Mouse (Mus musculus) midbrain, postnatal 0 days (tissue): ENCODE data around the gene Nrxn2. TPM values are rescaled to one million over a fixed set of nuclear protein-coding genes. Genes with fewer than 3 reads are reported as not detected.

Experiments
- ATAC-seq: fragments of 200-750 bp; cut with Nextera tagmentation; 2 replicates; pipeline ENCODE4 v1.8.0; 2017; ENCODE audit warnings: moderate number of reproducible peaks, mild to moderate bottlenecking, moderate TSS enrichment, moderate library complexity; ENCODE audit not compliant: low FRiP score
- DNase-seq: peaks from one replicate; pipeline ENCODE4 v3.0.0-alpha.2; 2015; ENCODE audit warnings: low spot score
- H3K27ac ChIP-seq: fragments of 300-500 bp; sonication (generic); 2 replicates; pipeline ENCODE4 v1.5.1; 2014; ENCODE audit warnings: low read depth, mild to moderate bottlenecking, low read length, mixed read lengths
- H3K27me3 ChIP-seq: fragments of 300-500 bp; sonication (generic); 2 replicates; pipeline ENCODE4 v1.6.1; 2014; ENCODE audit warnings: low read length, control low read depth, mixed read lengths; ENCODE audit not compliant: insufficient read depth
- H3K36me3 ChIP-seq: fragments of 300-500 bp; sonication (generic); 2 replicates; pipeline ENCODE4 v1.6.1; 2014; ENCODE audit warnings: low read length, control low read depth, mixed read lengths; ENCODE audit not compliant: insufficient read depth
- H3K4me1 ChIP-seq: fragments of 300-500 bp; sonication (generic); 2 replicates; pipeline ENCODE4 v1.6.1; 2014; ENCODE audit warnings: mild to moderate bottlenecking, control low read depth, antibody characterized with exemption, low read length, mixed read lengths; ENCODE audit not compliant: insufficient read depth
- H3K4me2 ChIP-seq: fragments of 300-500 bp; sonication (generic); 2 replicates; pipeline ENCODE4 v1.6.1; 2014; ENCODE audit warnings: low read depth, mild to moderate bottlenecking, low read length, mixed read lengths; ENCODE audit not compliant: poor library complexity, severe bottlenecking
- H3K4me3 ChIP-seq: fragments of 300-500 bp; sonication (generic); 2 replicates; pipeline ENCODE4 v1.5.1; 2014; ENCODE audit warnings: low read depth, mild to moderate bottlenecking, low read length, moderate library complexity
- H3K9ac ChIP-seq: fragments of 300-500 bp; sonication (generic); replicated peaks from 2 replicates; pipeline ENCODE4 v1.6.1; 2014; ENCODE audit warnings: mild to moderate bottlenecking, low read length, moderate library complexity, mixed read lengths; ENCODE audit not compliant: poor library complexity, severe bottlenecking
- H3K9me3 ChIP-seq: fragments of 300-500 bp; sonication (generic); 2 replicates; pipeline ENCODE4 v1.6.1; 2016; ENCODE audit warnings: low read length, control low read depth
- CTCF ChIP-seq: IDR thresholded peaks from 2 replicates; pipeline ENCODE4 v1.5.1; 2016; ENCODE audit warnings: antibody characterized with exemption, mild to moderate bottlenecking
- WGBS: fragments of 180-500 bp; shearing (Covaris S2); extraction: QIAGEN DNeasy Blood & Tissue Kit; methylation state at CpG from one replicate; pipeline ENCODE4 v1.1.7; 2014; 5-methylcytosine and 5-hydroxymethylcytosine counted together
- polyA plus RNA-seq: library from polyadenylated mRNA; unstranded; fragments of >200 nt; fragmentation: Nextera tagmentation; extraction: Ambion mirVana; gene quantifications from 2 replicates; pipeline ENCODE4 v1.2.1, GENCODE M21; 2015
- total RNA-seq: library from RNA; depleted of rRNA; stranded (reverse); fragments of >200 nt; gene quantifications from 2 replicates; pipeline ENCODE4 v1.2.3, GENCODE M21; 2014

Nrxn2 gene
- total and polyA plus RNA-seq, 2 experiments from 2014 or later, result 75.7 to 382 TPM

- Histone ChIP-seq H3K27me3 (no peaks in the 10 kb centered on the region), H3K9ac (no peak within 1 kb of the TSS), H3K36me3 (no peaks in the 10 kb centered on the region), H3K4me3 (no peak within 1 kb of the TSS), H3K4me2 (no peak within 1 kb of the TSS), H3K4me1 (no peaks in the 10 kb centered on the region), H3K27ac (no peak within 1 kb of the TSS), H3K9me3 (no peaks in the 10 kb centered on the region)
- ATAC-seq (0 out of 2 replicates have a peak, but pooled peaks have one; percentile 35), DNase-seq (peak; percentile 64)
- WGBS, result 89% methylated on average over 16 of the region's 16 CpGs
- TF ChIP-seq CTCF, result no peak
Observed at GRCm38 (mm10) chr19:6542367-6543034, 124.0 kb downstream of the Nrxn2 start, which contains the start of gene Slc22a12. Slc22a12 (minus strand) TSS chr19:6543032.

GRCm38 (mm10) chr19:6543035-6543383 is 124.5 kb downstream of the Nrxn2 start:
- ATAC-seq (no peak), DNase-seq (no peak)
- Histone ChIP-seq H3K4me1 (no peaks in the 10 kb centered on the region), H3K27ac (no peak overlapping the region), H3K9ac (no peak overlapping the region), H3K4me2 (no peak overlapping the region), H3K9me3 (no peaks in the 10 kb centered on the region), H3K36me3 (no peaks in the 10 kb centered on the region), H3K4me3 (no peak overlapping the region), H3K27me3 (no peaks in the 10 kb centered on the region)
- WGBS, result 91% methylated on average over 6 of the region's 6 CpGs
- no peak for TF ChIP-seq CTCF

DNA sequence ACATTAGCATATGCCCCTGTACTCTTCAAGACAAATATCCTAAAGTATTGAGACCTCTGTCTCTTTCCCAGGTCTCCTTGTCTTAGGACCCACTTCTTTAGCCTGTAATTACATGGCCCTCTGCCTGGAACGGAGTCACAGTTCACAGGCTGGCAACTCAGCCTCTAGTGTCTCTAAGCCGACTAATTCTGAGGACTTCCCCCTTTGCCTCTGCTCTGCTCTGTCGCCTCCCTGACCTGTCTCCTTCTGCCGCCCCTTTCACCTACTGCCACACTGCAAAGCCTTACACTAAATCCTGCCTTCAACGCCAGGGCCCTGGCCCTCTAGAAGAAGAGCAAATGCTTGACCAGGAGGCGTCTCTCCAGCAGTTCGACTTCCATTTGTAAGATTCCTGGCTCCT is 125.0 kb downstream of the Nrxn2 start:
- H3K27me3 ChIP-seq, result no peaks in the 10 kb centered on the region
- no peak for TF ChIP-seq CTCF
- no peaks in the 10 kb centered on the region for H3K9me3 ChIP-seq
- H3K27ac ChIP-seq, result no peak overlapping the region
- H3K4me1 ChIP-seq, result no peaks in the 10 kb centered on the region
- no peak for DNase-seq
- no peak overlapping the region for H3K4me2 ChIP-seq
- H3K36me3 ChIP-seq, result no peaks in the 10 kb centered on the region
- no peak overlapping the region for H3K9ac ChIP-seq
- 24% methylated on average over 7 of the region's 7 CpGs for WGBS
- H3K4me3 ChIP-seq, result no peak overlapping the region
- no peak for ATAC-seq

DNA sequence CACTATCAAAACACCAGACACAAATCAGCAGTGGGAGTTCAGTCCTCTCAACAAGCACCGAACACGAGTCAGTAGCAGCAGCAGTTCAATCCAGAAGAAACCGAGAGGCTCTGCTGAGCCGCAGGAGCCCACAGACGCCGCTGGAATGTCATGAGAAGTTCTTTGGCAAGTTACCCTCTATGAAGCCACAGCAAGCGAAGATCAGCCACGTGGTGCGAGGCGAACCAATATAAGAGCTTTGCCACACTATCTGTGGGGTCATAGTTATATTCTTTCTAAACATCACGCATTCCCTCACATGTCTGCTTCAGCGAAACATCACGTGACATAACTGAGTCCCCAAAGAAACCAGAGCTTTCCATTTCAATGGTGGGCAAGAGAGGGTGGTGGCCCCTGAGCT is 126.2 kb downstream of the Nrxn2 start:
- TF ChIP-seq CTCF, result no peak
- ATAC-seq, result no peak

GRCm38 (mm10) chr19:6545481-6545880 is 127.0 kb downstream of the Nrxn2 start:
- ATAC-seq, result no peak
- Histone ChIP-seq H3K4me3 (no peak overlapping the region), H3K27ac (no peak overlapping the region), H3K27me3 (no peaks in the 10 kb centered on the region), H3K4me2 (no peak overlapping the region), H3K36me3 (no peaks in the 10 kb centered on the region), H3K9me3 (no peaks in the 10 kb centered on the region), H3K4me1 (no peaks in the 10 kb centered on the region), H3K9ac (no peak overlapping the region)
- WGBS, result 89% methylated on average over 5 of the region's 5 CpGs
- no peak for TF ChIP-seq CTCF
- no peak for DNase-seq

More for the DNA sequence above, 126.2 kb downstream of the Nrxn2 start:
- Histone ChIP-seq H3K4me1 (no peaks in the 10 kb centered on the region), H3K4me2 (no peak overlapping the region), H3K9ac (no peak overlapping the region), H3K36me3 (no peaks in the 10 kb centered on the region), H3K4me3 (no peak overlapping the region), H3K27me3 (no peaks in the 10 kb centered on the region), H3K9me3 (no peaks in the 10 kb centered on the region), H3K27ac (no peak overlapping the region)
- 91% methylated on average over 13 of the region's 13 CpGs for WGBS
- DNase-seq, result no peak

DNA sequence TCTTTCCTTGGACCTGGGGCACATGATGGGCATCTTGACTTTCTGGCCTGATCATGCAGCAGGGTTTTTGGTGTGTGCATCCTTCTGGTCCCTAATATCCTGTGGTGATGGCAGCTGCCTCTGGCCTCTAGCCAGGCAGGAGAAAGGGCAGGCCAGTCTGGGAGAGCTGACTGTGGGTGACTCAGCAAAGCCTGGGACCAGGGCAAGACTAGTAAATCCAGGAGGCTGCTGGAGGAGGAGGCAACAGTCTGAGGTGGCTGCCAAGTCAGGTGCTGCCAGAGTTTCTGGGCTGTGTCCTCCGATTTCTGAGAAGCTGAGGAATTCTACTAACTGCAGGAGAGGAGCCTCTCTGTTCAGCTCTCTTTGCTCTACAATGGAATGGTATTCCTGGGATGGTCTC is 127.6 kb downstream of the Nrxn2 start:
- no peaks in the 10 kb centered on the region for H3K4me1 ChIP-seq
- no peak overlapping the region for H3K9ac ChIP-seq
- no peaks in the 10 kb centered on the region for H3K36me3 ChIP-seq
- H3K9me3 ChIP-seq, result no peaks in the 10 kb centered on the region
- ATAC-seq (no peak), DNase-seq (peak; percentile 75)
- no peaks in the 10 kb centered on the region for H3K27me3 ChIP-seq
- H3K4me3 ChIP-seq, result no peak overlapping the region
- no peak overlapping the region for H3K4me2 ChIP-seq
- TF ChIP-seq CTCF, result no peak
- 62% methylated on average over 1 of the region's 1 CpGs for WGBS
- H3K27ac ChIP-seq, result no peak overlapping the region
